Mouse (Mus musculus) E14TG2a.4 (cell line): ENCODE results near the gene Filip1l.

ENCODE experiments used
- H3K27me3 ChIP-seq: 2 replicates; pipeline ENCODE4 v1.6.1; 2014; ENCODE audit warnings: low read length, control low read depth; ENCODE audit not compliant: insufficient read depth
- H3K36me3 ChIP-seq: 2 replicates; pipeline ENCODE4 v1.6.1; 2014; ENCODE audit warnings: low read length, control low read depth; ENCODE audit not compliant: insufficient read depth
- H3K4me1 ChIP-seq: replicated peaks from 2 replicates; pipeline ENCODE4 v1.6.1; 2014; ENCODE audit warnings: low read depth, low read length, control low read depth
- H3K4me3 ChIP-seq: replicated peaks from 2 replicates; pipeline ENCODE4 v1.5.1; 2014; ENCODE audit warnings: mild to moderate bottlenecking, low read length
- H3K9me3 ChIP-seq: 2 replicates; pipeline ENCODE4 v1.6.1; 2014; ENCODE audit warnings: low read length, control low read depth
- CTCF ChIP-seq: conservative IDR thresholded peaks from 2 replicates; pipeline ENCODE4 v1.5.1; 2014; ENCODE audit warnings: low read length
- NANOG ChIP-seq: IDR thresholded peaks from 2 replicates; pipeline ENCODE4 v1.6.1; 2014; ENCODE audit warnings: borderline replicate concordance, low read length, mixed read lengths
- POU5F1 ChIP-seq: IDR thresholded peaks from 2 replicates; pipeline ENCODE4 v1.6.1; 2014; ENCODE audit warnings: low read length, borderline replicate concordance

The Filip1l gene

GRCm38 (mm10) chr16:57445096-57446094 is 92.5 kb downstream of the Filip1l start:
- H3K4me1 ChIP-seq: peaks cover 12% of the 10 kb centered on the region
- no peak for TF ChIP-seq POU5F1
- peaks cover 9% of the 10 kb centered on the region; the same call in 1 of the 2 replicates for H3K9me3 ChIP-seq
- no peak overlapping the region for H3K4me3 ChIP-seq
- no peaks in the 10 kb centered on the region for H3K36me3 ChIP-seq
- no peaks in the 10 kb centered on the region for H3K27me3 ChIP-seq

GRCm38 (mm10) chr16:57453009-57453408 is 100.1 kb downstream of the Filip1l start:
- Histone ChIP-seq H3K9me3 (peaks cover 9% of the 10 kb centered on the region; the same call in 1 of the 2 replicates), H3K4me3 (no peak overlapping the region), H3K36me3 (no peaks in the 10 kb centered on the region), H3K4me1 (0 out of 2 replicates have a peak, but pooled peaks cover 4% of the 10 kb centered on the region), H3K27me3 (no peaks in the 10 kb centered on the region)
- TF ChIP-seq CTCF (no peak), NANOG (no peak), POU5F1 (no peak)

- no peaks in the 10 kb centered on the region for H3K27me3 ChIP-seq
- no peak overlapping the region for H3K4me3 ChIP-seq
- no peaks in the 10 kb centered on the region for H3K36me3 ChIP-seq
- H3K4me1 ChIP-seq: 0 out of 2 replicates have a peak, but pooled peaks cover 4% of the 10 kb centered on the region
- no peaks in the 10 kb centered on the region for H3K9me3 ChIP-seq
- TF ChIP-seq NANOG (no peak), CTCF (no peak), POU5F1 (no peak)
Measured at GRCm38 (mm10) chr16:57454106-57454763, 101.3 kb downstream of the Filip1l start.

GRCm38 (mm10) chr16:57455573-57455972 is 102.7 kb downstream of the Filip1l start:
- no peak for TF ChIP-seq CTCF
- no peak for TF ChIP-seq POU5F1
- TF ChIP-seq NANOG: no peak
- Histone ChIP-seq H3K4me1 (no peaks in the 10 kb centered on the region), H3K27me3 (no peaks in the 10 kb centered on the region), H3K36me3 (no peaks in the 10 kb centered on the region), H3K9me3 (no peaks in the 10 kb centered on the region), H3K4me3 (no peak overlapping the region)

GRCm38 (mm10) chr16:57456003-57456402 is 103.1 kb downstream of the Filip1l start:
- H3K27me3 ChIP-seq: no peaks in the 10 kb centered on the region
- no peak overlapping the region for H3K4me3 ChIP-seq
- H3K4me1 ChIP-seq: no peaks in the 10 kb centered on the region
- H3K36me3 ChIP-seq: no peaks in the 10 kb centered on the region
- H3K9me3 ChIP-seq: no peaks in the 10 kb centered on the region
- TF ChIP-seq CTCF: no peak
- TF ChIP-seq POU5F1: no peak
- no peak for TF ChIP-seq NANOG

GRCm38 (mm10) chr16:57465386-57465913 is 112.6 kb downstream of the Filip1l start:
- Histone ChIP-seq H3K4me3 (no peak overlapping the region), H3K27me3 (no peaks in the 10 kb centered on the region), H3K9me3 (no peaks in the 10 kb centered on the region), H3K36me3 (no peaks in the 10 kb centered on the region), H3K4me1 (no peaks in the 10 kb centered on the region)
- TF ChIP-seq CTCF: no peak
- no peak for TF ChIP-seq POU5F1
- TF ChIP-seq NANOG: no peak

GRCm38 (mm10) chr16:57469301-57469700 is 116.4 kb downstream of the Filip1l start:
- Histone ChIP-seq H3K4me3 (no peak overlapping the region), H3K27me3 (no peaks in the 10 kb centered on the region), H3K9me3 (no peaks in the 10 kb centered on the region), H3K36me3 (no peaks in the 10 kb centered on the region), H3K4me1 (peaks cover 11% of the 10 kb centered on the region)
- no peak for TF ChIP-seq NANOG
- no peak for TF ChIP-seq POU5F1
- TF ChIP-seq CTCF: no peak

- no peak overlapping the region for H3K4me3 ChIP-seq
- H3K36me3 ChIP-seq: no peaks in the 10 kb centered on the region
- H3K9me3 ChIP-seq: no peaks in the 10 kb centered on the region
- H3K27me3 ChIP-seq: no peaks in the 10 kb centered on the region
- H3K4me1 ChIP-seq: peaks cover 11% of the 10 kb centered on the region
- TF ChIP-seq CTCF (no peak), NANOG (no peak), POU5F1 (no peak)
Measured at GRCm38 (mm10) chr16:57469869-57470268, 117.0 kb downstream of the Filip1l start.
